Mouse (Mus musculus) thymus, adult 2 months (tissue): ENCODE measurements at regions not wholly inside any gene's neighbourhood (a gene's known extent, or its start where the extent isn't known, plus 50 kb on each side); places are given as distances from the start of the nearest gene placed in this dataset.

Experiments
- CTCF ChIP-seq: fragments of 200-500 bp; IDR thresholded peaks from 2 replicates; pipeline ENCODE4 v1.5.1; 2012; ENCODE audit warnings: mild to moderate bottlenecking, control low read depth, low read length, moderate library complexity, borderline replicate concordance; ENCODE audit not compliant: control insufficient read depth, poor library complexity, insufficient read depth; ENCODE audit errors: extremely low read depth
- POLR2A ChIP-seq: fragments of 200-500 bp; IDR thresholded peaks from 2 replicates; pipeline ENCODE4 v1.6.1; 2012; ENCODE audit warnings: mild to moderate bottlenecking, low read length, control low read depth, moderate library complexity; ENCODE audit not compliant: control insufficient read depth, poor library complexity, insufficient read depth; ENCODE audit errors: extremely low read depth

GRCm38 (mm10) chr17:88202214-88202613 lies 137.1 kb upstream of the Fbxo11 start:
- TF ChIP-seq POLR2A: no peak
- TF ChIP-seq CTCF: no peak
